Mouse (Mus musculus): Measurements from ENCODE around the gene Dst. TPM values are rescaled to one million over a fixed set of nuclear protein-coding genes. Genes with fewer than 3 reads are reported as not detected.

Gene Dst
- total and polyA plus RNA-seq, 2 experiments from 2014 or later = 21.7 to 106 TPM

- ATAC-seq (ENCODE audit: insufficient read depth, low read depth) (no peak), DNase-seq (ENCODE audit: low spot score) (no peak)
- H3K4me1 ChIP-seq (ENCODE audit: control insufficient read depth, insufficient read depth) = peaks cover 10% of the 10 kb centered on the region
- no peak overlapping the region for H3K27ac ChIP-seq (ENCODE audit: low read depth)
- 89% methylated on average over 8 of the region's 8 CpGs for WGBS
- H3K36me3 ChIP-seq (replicated peaks; ENCODE audit: control insufficient read depth, insufficient read depth, low read length) = peaks cover 79% of the 10 kb centered on the region
- TF ChIP-seq EP300 (IDR thresholded peaks at IDR 0.05; ENCODE audit: low read depth) (no peak), CTCF (IDR thresholded peaks at IDR 0.05; ENCODE audit: low read depth) (no peak)
- no peak overlapping the region for H3K9ac ChIP-seq (replicated peaks; ENCODE audit: low read depth, low read length)
- H3K4me2 ChIP-seq (ENCODE audit: low read depth, low read length) = no peak overlapping the region
- H3K27me3 ChIP-seq (ENCODE audit: control insufficient read depth, insufficient read depth, low read length) = no peaks in the 10 kb centered on the region
- no peaks in the 10 kb centered on the region for H3K9me3 ChIP-seq (replicated peaks; ENCODE audit: control insufficient read depth, low read length)
- H3K4me3 ChIP-seq (ENCODE audit: low read depth, low read length) = no peak overlapping the region
These were observed 380.2 kb downstream of the Dst start for GRCm38 (mm10) chr1:34288181-34288580.

GRCm38 (mm10) chr1:34288721-34289471 is 380.9 kb downstream of the Dst start:
- TF ChIP-seq EP300 (IDR thresholded peaks at IDR 0.05; ENCODE audit: low read depth) (no peak), CTCF (IDR thresholded peaks at IDR 0.05; ENCODE audit: low read depth) (no peak)
- WGBS = 57% methylated on average over 13 of the region's 13 CpGs
- no peak for ATAC-seq (ENCODE audit: insufficient read depth, low read depth)
- Histone ChIP-seq H3K27me3 (ENCODE audit: control insufficient read depth, insufficient read depth, low read length) (no peaks in the 10 kb centered on the region), H3K4me1 (ENCODE audit: control insufficient read depth, insufficient read depth) (peaks cover 10% of the 10 kb centered on the region), H3K4me3 (ENCODE audit: low read depth, low read length) (no peak overlapping the region), H3K27ac (ENCODE audit: low read depth) (peak overlapping the region; percentile 62), H3K9me3 (replicated peaks; ENCODE audit: control insufficient read depth, low read length) (no peaks in the 10 kb centered on the region), H3K9ac (replicated peaks; ENCODE audit: low read depth, low read length) (no peak overlapping the region), H3K4me2 (ENCODE audit: low read depth, low read length) (no peak overlapping the region), H3K36me3 (replicated peaks; ENCODE audit: control insufficient read depth, insufficient read depth, low read length) (peaks cover 84% of the 10 kb centered on the region)
- DNase-seq (ENCODE audit: low spot score) = no peak

DNA sequence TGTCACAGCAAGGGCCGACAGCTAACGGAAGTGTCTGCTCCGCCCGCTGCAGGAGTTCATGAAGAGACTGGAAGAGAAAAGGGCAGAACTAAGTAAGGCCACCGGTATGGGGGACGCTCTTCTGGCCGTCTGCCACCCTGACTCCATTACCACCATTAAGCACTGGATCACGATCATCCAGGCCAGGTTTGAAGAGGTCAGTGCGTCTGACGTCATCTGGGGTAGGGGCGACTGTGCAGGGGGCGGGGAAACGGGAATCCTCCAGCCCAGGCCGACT is 381.4 kb downstream of the Dst start:
- no peak overlapping the region for H3K4me2 ChIP-seq (ENCODE audit: low read depth, low read length)
- 77% methylated on average over 14 of the region's 14 CpGs for WGBS
- H3K9ac ChIP-seq (replicated peaks; ENCODE audit: low read depth, low read length) = no peak overlapping the region
- H3K4me3 ChIP-seq (ENCODE audit: low read depth, low read length) = no peak overlapping the region
- H3K36me3 ChIP-seq (replicated peaks; ENCODE audit: control insufficient read depth, insufficient read depth, low read length) = peaks cover 84% of the 10 kb centered on the region
- DNase-seq (ENCODE audit: low spot score) (no peak), ATAC-seq (ENCODE audit: insufficient read depth, low read depth) (peak; percentile 5; the same call in 1 of the 2 replicates)
- peaks cover 10% of the 10 kb centered on the region for H3K4me1 ChIP-seq (ENCODE audit: control insufficient read depth, insufficient read depth)
- H3K27me3 ChIP-seq (ENCODE audit: control insufficient read depth, insufficient read depth, low read length) = no peaks in the 10 kb centered on the region
- no peak for TF ChIP-seq EP300 (IDR thresholded peaks at IDR 0.05; ENCODE audit: low read depth)
- TF ChIP-seq CTCF (IDR thresholded peaks at IDR 0.05; ENCODE audit: low read depth) = no peak
- H3K27ac ChIP-seq (ENCODE audit: low read depth) = peak overlapping the region; percentile 62
- H3K9me3 ChIP-seq (replicated peaks; ENCODE audit: control insufficient read depth, low read length) = no peaks in the 10 kb centered on the region

GRCm38 (mm10) chr1:34290321-34290720 is 382.3 kb downstream of the Dst start:
- peak overlapping the region; percentile 62 for H3K27ac ChIP-seq (ENCODE audit: low read depth)
- H3K9ac ChIP-seq (replicated peaks; ENCODE audit: low read depth, low read length) = no peak overlapping the region
- H3K27me3 ChIP-seq (ENCODE audit: control insufficient read depth, insufficient read depth, low read length) = no peaks in the 10 kb centered on the region
- WGBS = 36% methylated on average over 12 of the region's 12 CpGs
- no peaks in the 10 kb centered on the region for H3K9me3 ChIP-seq (replicated peaks; ENCODE audit: control insufficient read depth, low read length)
- peak; percentile 78 for DNase-seq (ENCODE audit: low spot score)
- ATAC-seq (ENCODE audit: insufficient read depth, low read depth) = peak; percentile 72
- peaks cover 10% of the 10 kb centered on the region for H3K4me1 ChIP-seq (ENCODE audit: control insufficient read depth, insufficient read depth)
- peaks cover 84% of the 10 kb centered on the region for H3K36me3 ChIP-seq (replicated peaks; ENCODE audit: control insufficient read depth, insufficient read depth, low read length)
- H3K4me3 ChIP-seq (ENCODE audit: low read depth, low read length) = no peak overlapping the region
- no peak for TF ChIP-seq EP300 (IDR thresholded peaks at IDR 0.05; ENCODE audit: low read depth)
- TF ChIP-seq CTCF (IDR thresholded peaks at IDR 0.05; ENCODE audit: low read depth) = no peak
- no peak overlapping the region for H3K4me2 ChIP-seq (ENCODE audit: low read depth, low read length)

DNA sequence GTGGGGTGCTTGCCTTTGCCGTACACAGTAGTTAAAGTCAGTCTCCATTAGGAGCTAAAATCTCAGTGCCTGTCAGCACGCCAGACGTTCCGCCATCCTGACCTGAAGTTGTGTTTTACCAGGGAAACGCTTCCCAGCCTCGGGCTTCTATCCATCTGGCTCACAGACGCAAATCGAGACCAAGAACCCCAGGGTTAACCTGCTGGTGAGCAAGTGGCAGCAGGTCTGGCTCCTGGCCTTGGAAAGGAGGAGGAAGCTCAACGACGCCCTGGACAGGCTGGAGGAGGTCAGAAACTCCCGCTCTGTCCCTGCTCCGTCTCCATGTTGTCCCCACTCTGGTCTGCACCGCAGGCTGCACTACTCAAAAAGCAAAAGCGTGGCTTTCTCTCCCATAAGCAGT is 385.2 kb downstream of the Dst start:
- Histone ChIP-seq H3K9ac (replicated peaks; ENCODE audit: low read depth, low read length) (no peak overlapping the region), H3K4me2 (ENCODE audit: low read depth, low read length) (no peak overlapping the region), H3K4me1 (ENCODE audit: control insufficient read depth, insufficient read depth) (peaks cover 10% of the 10 kb centered on the region), H3K27me3 (ENCODE audit: control insufficient read depth, insufficient read depth, low read length) (no peaks in the 10 kb centered on the region), H3K4me3 (ENCODE audit: low read depth, low read length) (no peak overlapping the region), H3K27ac (ENCODE audit: low read depth) (peak overlapping the region; percentile 27; the same call in 1 of the 2 replicates), H3K9me3 (replicated peaks; ENCODE audit: control insufficient read depth, low read length) (no peaks in the 10 kb centered on the region), H3K36me3 (replicated peaks; ENCODE audit: control insufficient read depth, insufficient read depth, low read length) (peaks cover 82% of the 10 kb centered on the region)
- ATAC-seq (ENCODE audit: insufficient read depth, low read depth) = no peak
- no peak for DNase-seq (ENCODE audit: low spot score)
- TF ChIP-seq EP300 (IDR thresholded peaks at IDR 0.05; ENCODE audit: low read depth) (no peak), CTCF (IDR thresholded peaks at IDR 0.05; ENCODE audit: low read depth) (no peak)
- 55% methylated on average over 14 of the region's 14 CpGs for WGBS

DNA sequence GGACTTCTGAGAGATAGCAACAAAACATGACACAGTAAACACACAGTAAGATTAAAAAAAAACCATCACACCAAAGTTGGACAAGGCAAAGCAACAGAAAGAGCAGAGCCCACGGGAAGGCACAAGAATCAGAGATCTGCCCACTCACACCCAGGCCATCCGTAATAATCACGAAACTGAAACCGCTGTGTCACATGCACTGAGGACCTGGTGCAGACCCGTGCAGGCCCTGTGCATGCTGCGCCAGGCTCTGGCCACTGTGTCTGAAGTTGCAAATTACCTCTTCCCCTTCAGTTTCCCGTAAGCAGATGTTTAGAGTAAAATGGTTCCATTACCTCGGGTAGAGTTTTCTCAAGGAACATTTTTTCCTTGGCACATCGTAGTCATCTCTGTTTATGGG is 389.6 kb downstream of the Dst start:
- TF ChIP-seq EP300 (IDR thresholded peaks at IDR 0.05; ENCODE audit: low read depth) = no peak
- TF ChIP-seq CTCF (IDR thresholded peaks at IDR 0.05; ENCODE audit: low read depth) = no peak
- peaks cover 89% of the 10 kb centered on the region for H3K36me3 ChIP-seq (replicated peaks; ENCODE audit: control insufficient read depth, insufficient read depth, low read length)
- H3K27me3 ChIP-seq (ENCODE audit: control insufficient read depth, insufficient read depth, low read length) = no peaks in the 10 kb centered on the region
- ATAC-seq (ENCODE audit: insufficient read depth, low read depth) (no peak), DNase-seq (ENCODE audit: low spot score) (no peak)
- no peak overlapping the region for H3K4me3 ChIP-seq (ENCODE audit: low read depth, low read length)
- no peak overlapping the region for H3K9ac ChIP-seq (replicated peaks; ENCODE audit: low read depth, low read length)
- peaks cover 7% of the 10 kb centered on the region; the same call in 1 of the 2 replicates for H3K4me1 ChIP-seq (ENCODE audit: control insufficient read depth, insufficient read depth)
- WGBS = 90% methylated on average over 9 of the region's 9 CpGs
- no peaks in the 10 kb centered on the region for H3K9me3 ChIP-seq (replicated peaks; ENCODE audit: control insufficient read depth, low read length)
- no peak overlapping the region for H3K27ac ChIP-seq (ENCODE audit: low read depth)
- H3K4me2 ChIP-seq (ENCODE audit: low read depth, low read length) = no peak overlapping the region

All from heart, postnatal 0 days (tissue).